Mouse (Mus musculus): ENCODE results near the gene Il31ra. TPM values are rescaled to one million over a fixed set of nuclear protein-coding genes. Genes with fewer than 3 reads are reported as not detected.

Gene Il31ra
- polyA plus RNA-seq, 1 experiment: not detected

- H3K36me3 ChIP-seq (ENCODE audit: control insufficient read depth, insufficient read depth, low read length): peaks cover 68% of the 10 kb centered on the region
Observed at GRCm38 (mm10) chr13:112500466-112500865, 93.7 kb downstream of the Il31ra start.

DNA sequence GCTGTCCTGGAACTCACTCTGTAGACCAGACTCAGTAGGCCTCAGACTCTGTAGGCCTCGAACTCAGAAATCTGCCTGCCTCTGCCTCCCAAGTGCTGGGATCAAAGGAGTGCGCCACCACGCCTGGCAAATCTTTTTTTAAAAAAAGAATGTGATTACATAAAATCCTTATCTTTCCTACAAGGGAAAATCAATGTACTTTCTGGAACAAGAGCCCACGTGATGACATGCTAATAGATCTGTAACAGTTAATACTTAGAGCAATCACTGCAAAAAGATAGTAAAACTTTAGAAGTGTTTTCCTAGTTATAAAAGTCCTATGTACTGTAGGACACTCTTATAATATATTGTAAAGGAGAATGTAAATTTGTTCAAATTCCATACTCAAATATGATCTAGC lies 94.1 kb downstream of the Il31ra start:
- Histone ChIP-seq H3K4me3 (ENCODE audit: low read depth, low read length) (no peak overlapping the region), H3K4me1 (ENCODE audit: control insufficient read depth, insufficient read depth, insufficient read length, low read length) (no peaks in the 10 kb centered on the region), H3K36me3 (ENCODE audit: control insufficient read depth, insufficient read depth, low read length) (peaks cover 68% of the 10 kb centered on the region), H3K27ac (ENCODE audit: insufficient read depth, low read depth, low read length) (no peak overlapping the region), H3K27me3 (ENCODE audit: control insufficient read depth, insufficient read depth, low read length) (no peaks in the 10 kb centered on the region)
- TF ChIP-seq CTCF (IDR thresholded peaks at IDR 0.05; ENCODE audit: extremely low read depth, insufficient read length, insufficient replicate concordance, low read depth, low read length) (no peak), POLR2A (IDR thresholded peaks at IDR 0.05; ENCODE audit: low read depth, low read length) (no peak)
- WGBS: 88% methylated on average over 4 of the region's 4 CpGs

More at GRCm38 (mm10) chr13:112500466-112500865, 93.7 kb downstream of the Il31ra start:
- Histone ChIP-seq H3K27ac (ENCODE audit: insufficient read depth, low read depth, low read length) (no peak overlapping the region), H3K27me3 (ENCODE audit: control insufficient read depth, insufficient read depth, low read length) (no peaks in the 10 kb centered on the region), H3K4me3 (ENCODE audit: low read depth, low read length) (no peak overlapping the region), H3K4me1 (ENCODE audit: control insufficient read depth, insufficient read depth, insufficient read length, low read length) (no peaks in the 10 kb centered on the region)
- TF ChIP-seq POLR2A (IDR thresholded peaks at IDR 0.05; ENCODE audit: low read depth, low read length) (no peak), CTCF (IDR thresholded peaks at IDR 0.05; ENCODE audit: extremely low read depth, insufficient read length, insufficient replicate concordance, low read depth, low read length) (no peak)
- WGBS: 74% methylated on average over 9 of the region's 9 CpGs

GRCm38 (mm10) chr13:112494590-112494989 lies 99.6 kb downstream of the Il31ra start:
- TF ChIP-seq POLR2A (IDR thresholded peaks at IDR 0.05; ENCODE audit: low read depth, low read length): no peak
- TF ChIP-seq CTCF (IDR thresholded peaks at IDR 0.05; ENCODE audit: extremely low read depth, insufficient read length, insufficient replicate concordance, low read depth, low read length): no peak
- peaks cover 46% of the 10 kb centered on the region for H3K36me3 ChIP-seq (ENCODE audit: control insufficient read depth, insufficient read depth, low read length)
- H3K27ac ChIP-seq (ENCODE audit: insufficient read depth, low read depth, low read length): no peak overlapping the region
- 90% methylated on average over 12 of the region's 12 CpGs for WGBS
- no peak overlapping the region for H3K4me3 ChIP-seq (ENCODE audit: low read depth, low read length)
- no peaks in the 10 kb centered on the region for H3K27me3 ChIP-seq (ENCODE audit: control insufficient read depth, insufficient read depth, low read length)
- no peaks in the 10 kb centered on the region for H3K4me1 ChIP-seq (ENCODE audit: control insufficient read depth, insufficient read depth, insufficient read length, low read length)

DNA sequence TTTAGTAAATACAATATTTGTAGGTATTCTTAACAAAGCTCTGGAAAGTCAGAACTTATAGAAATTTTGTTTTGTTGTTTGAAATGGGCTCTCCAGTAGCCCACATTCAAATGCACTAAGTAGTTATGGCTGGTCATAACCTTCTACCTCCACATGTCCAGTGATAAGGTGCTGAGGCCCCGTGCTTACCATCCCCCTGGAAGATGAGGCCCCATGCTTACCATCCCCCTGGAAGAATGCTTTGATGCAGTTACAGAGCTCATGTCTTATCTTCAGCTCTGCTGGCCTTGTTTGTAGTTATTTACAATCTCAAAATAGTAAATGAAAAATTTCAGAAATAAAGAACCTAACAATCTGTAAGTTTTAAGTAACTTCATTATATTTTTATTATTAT lies 101.9 kb downstream of the Il31ra start:
- WGBS: 73% methylated on average over 1 of the region's 1 CpGs
- Histone ChIP-seq H3K27ac (ENCODE audit: insufficient read depth, low read depth, low read length) (no peak overlapping the region), H3K36me3 (ENCODE audit: control insufficient read depth, insufficient read depth, low read length) (peaks cover 35% of the 10 kb centered on the region)

GRCm38 (mm10) chr13:112491636-112492284 lies 102.4 kb downstream of the Il31ra start:
- no peak for TF ChIP-seq CTCF (IDR thresholded peaks at IDR 0.05; ENCODE audit: extremely low read depth, insufficient read length, insufficient replicate concordance, low read depth, low read length)
- TF ChIP-seq POLR2A (IDR thresholded peaks at IDR 0.05; ENCODE audit: low read depth, low read length): no peak
- Histone ChIP-seq H3K4me1 (ENCODE audit: control insufficient read depth, insufficient read depth, insufficient read length, low read length) (no peaks in the 10 kb centered on the region), H3K27ac (ENCODE audit: insufficient read depth, low read depth, low read length) (no peak overlapping the region), H3K27me3 (ENCODE audit: control insufficient read depth, insufficient read depth, low read length) (no peaks in the 10 kb centered on the region), H3K36me3 (ENCODE audit: control insufficient read depth, insufficient read depth, low read length) (peaks cover 35% of the 10 kb centered on the region), H3K4me3 (ENCODE audit: low read depth, low read length) (no peak overlapping the region)
- 72% methylated on average over 14 of the region's 14 CpGs for WGBS

More for the DNA sequence above, 101.9 kb downstream of the Il31ra start:
- no peaks in the 10 kb centered on the region for H3K27me3 ChIP-seq (ENCODE audit: control insufficient read depth, insufficient read depth, low read length)
- no peak for TF ChIP-seq POLR2A (IDR thresholded peaks at IDR 0.05; ENCODE audit: low read depth, low read length)
- TF ChIP-seq CTCF (IDR thresholded peaks at IDR 0.05; ENCODE audit: extremely low read depth, insufficient read length, insufficient replicate concordance, low read depth, low read length): no peak
- H3K4me3 ChIP-seq (ENCODE audit: low read depth, low read length): no peak overlapping the region
- H3K4me1 ChIP-seq (ENCODE audit: control insufficient read depth, insufficient read depth, insufficient read length, low read length): no peaks in the 10 kb centered on the region

DNA sequence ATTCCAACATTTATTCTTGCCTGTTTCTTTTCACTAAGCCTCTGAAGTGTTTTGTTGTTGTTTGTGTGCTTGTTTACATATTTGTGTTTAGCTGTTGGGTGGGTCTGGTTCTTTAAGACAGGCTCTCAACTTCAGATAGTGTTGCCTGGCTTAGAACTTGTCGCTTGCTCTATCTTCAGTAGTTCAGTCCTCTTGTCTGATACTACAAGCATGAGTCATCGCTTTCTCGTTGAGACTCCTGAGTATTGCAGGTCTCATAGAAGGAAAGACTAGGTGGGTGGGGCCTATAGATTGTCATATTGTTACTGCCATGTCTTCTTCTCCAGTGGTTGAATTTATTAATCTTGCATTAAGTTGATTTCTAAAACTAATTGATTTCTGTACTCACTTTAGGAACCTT lies 104.1 kb downstream of the Il31ra start:
- TF ChIP-seq CTCF (IDR thresholded peaks at IDR 0.05; ENCODE audit: extremely low read depth, insufficient read length, insufficient replicate concordance, low read depth, low read length): no peak
- TF ChIP-seq POLR2A (IDR thresholded peaks at IDR 0.05; ENCODE audit: low read depth, low read length): no peak
- no peak overlapping the region for H3K27ac ChIP-seq (ENCODE audit: insufficient read depth, low read depth, low read length)
- no peak overlapping the region for H3K4me3 ChIP-seq (ENCODE audit: low read depth, low read length)
- H3K36me3 ChIP-seq (ENCODE audit: control insufficient read depth, insufficient read depth, low read length): peaks cover 26% of the 10 kb centered on the region
- WGBS: 73% methylated on average over 3 of the region's 3 CpGs
- H3K4me1 ChIP-seq (ENCODE audit: control insufficient read depth, insufficient read depth, insufficient read length, low read length): no peaks in the 10 kb centered on the region
- H3K27me3 ChIP-seq (ENCODE audit: control insufficient read depth, insufficient read depth, low read length): no peaks in the 10 kb centered on the region

DNA sequence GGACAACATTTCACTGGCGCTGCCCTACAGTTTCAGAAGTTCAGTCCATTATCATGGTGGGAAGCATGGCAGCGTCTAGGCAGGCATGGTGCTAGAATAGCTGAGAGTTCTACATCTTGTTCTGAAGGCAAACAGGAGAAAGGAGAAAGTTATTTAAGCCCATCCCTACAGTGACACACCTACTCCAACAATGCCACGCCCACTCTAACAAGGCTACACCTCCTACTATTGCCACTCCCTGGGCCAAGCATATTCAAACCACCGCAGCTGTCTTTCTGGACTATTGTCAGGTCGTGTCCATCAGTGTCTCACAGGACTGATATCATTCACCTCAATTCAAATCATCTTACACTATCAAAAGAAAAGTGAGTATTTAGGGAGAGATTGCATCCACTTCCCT lies 107.5 kb downstream of the Il31ra start:
- 95% methylated on average over 5 of the region's 5 CpGs for WGBS
- Histone ChIP-seq H3K27ac (ENCODE audit: insufficient read depth, low read depth, low read length) (peak overlapping the region; percentile 27; the same call in 1 of the 2 replicates), H3K36me3 (ENCODE audit: control insufficient read depth, insufficient read depth, low read length) (peaks cover 35% of the 10 kb centered on the region), H3K4me1 (ENCODE audit: control insufficient read depth, insufficient read depth, insufficient read length, low read length) (no peaks in the 10 kb centered on the region), H3K4me3 (ENCODE audit: low read depth, low read length) (no peak overlapping the region), H3K27me3 (ENCODE audit: control insufficient read depth, insufficient read depth, low read length) (no peaks in the 10 kb centered on the region)
- TF ChIP-seq POLR2A (IDR thresholded peaks at IDR 0.05; ENCODE audit: low read depth, low read length) (no peak), CTCF (IDR thresholded peaks at IDR 0.05; ENCODE audit: extremely low read depth, insufficient read length, insufficient replicate concordance, low read depth, low read length) (no peak)
